ENCODE assay signal across 21 mouse cellular contexts in genomic region chr2:130851363-130852246, GRCm38 (mm10). TPM values are rescaled to one million over a fixed set of nuclear protein-coding genes. Genes with fewer than 3 reads are reported as not detected.
A peak's percentile ranks its signal among the peaks of the same experiment; 100 is the strongest.
DNase-seq lines count a peak whose midpoint lies in the region; ATAC-seq and TF ChIP-seq lines count a peak whose summit lies in the region.
"Had no signal": no experiment of that assay in that cellular context is flagged by ENCODE, and none has a peak within 500 bp of the region (broad histone marks: within the 10 kb centered on the region; RNA-seq: fewer than 3 reads in every experiment).

No protein-coding gene starts in this region.

- DNase-seq in stomach, postnatal 0 days (ENCODE audit: low spot score): peak; percentile 18
- DNase-seq in left cerebral cortex, adult 2 months (ENCODE audit: extremely low spot score in 1 of 2, low spot score in 2 of 2): no peak
- no peak for DNase-seq in urinary bladder, postnatal 25 days (ENCODE audit: low spot score)
- no peak for DNase-seq in hindbrain, embryonic 11.5 days (ENCODE audit: low spot score)
- DNase-seq: adrenal gland, postnatal 10 days; cerebellum, adult 11-12 months; cerebellum, adult 9-10 months; cerebellum, postnatal 25 days; gastrocnemius, postnatal 14 days; heart, postnatal 36 days had no signal

- peaks cover 12% of the 10 kb centered on the region for H3K4me1 ChIP-seq in megakaryocyte, embryonic 14.5 days
- H3K4me1 ChIP-seq in intestine, postnatal 0 days (replicated peaks; ENCODE audit: control insufficient read depth, insufficient read depth, low read length): no peaks in the 10 kb centered on the region
- no peaks in the 10 kb centered on the region; the same call in 1 of the 2 replicates for H3K4me1 ChIP-seq in stomach, postnatal 0 days (replicated peaks; ENCODE audit: control insufficient read depth, insufficient read depth)
- no peaks in the 10 kb centered on the region for H3K4me1 ChIP-seq in hindbrain, embryonic 11.5 days (replicated peaks; ENCODE audit: control insufficient read depth, insufficient read depth, low read length)
- H3K4me1 ChIP-seq: embryonic facial prominence, embryonic 12.5 days; forebrain, embryonic 12.5 days; hindbrain, embryonic 13.5 days had no signal

- TF ChIP-seq CTCF in intestine, postnatal 0 days (IDR thresholded peaks at IDR 0.05; ENCODE audit: low read depth): no peak
- TF ChIP-seq CTCF in stomach, postnatal 0 days (IDR thresholded peaks at IDR 0.05; ENCODE audit: low read depth): no peak
- no peak for TF ChIP-seq CTCF in left cerebral cortex, adult 2 months (IDR thresholded peaks at IDR 0.05)

- TF ChIP-seq EP300 in stomach, postnatal 0 days (optimal IDR thresholded peaks at IDR 0.05): no peak

- no peak overlapping the region; the same call in 1 of the 2 replicates for H3K4me2 ChIP-seq in intestine, postnatal 0 days (replicated peaks; ENCODE audit: low read depth)
- no peak overlapping the region for H3K4me2 ChIP-seq in stomach, postnatal 0 days (replicated peaks; ENCODE audit: low read depth)
- H3K4me2 ChIP-seq in hindbrain, embryonic 11.5 days (replicated peaks; ENCODE audit: low read depth, low read length): no peak overlapping the region
- H3K4me2 ChIP-seq: embryonic facial prominence, embryonic 12.5 days; forebrain, embryonic 12.5 days; heart, embryonic 13.5 days; hindbrain, embryonic 13.5 days had no signal

- no peak overlapping the region for H3K9ac ChIP-seq in intestine, postnatal 0 days (ENCODE audit: low read depth, low read length)
- H3K9ac ChIP-seq in stomach, postnatal 0 days (ENCODE audit: low read length): no peak overlapping the region
- H3K9ac ChIP-seq in hindbrain, embryonic 11.5 days (ENCODE audit: low read depth, low read length): no peak overlapping the region
- H3K9ac ChIP-seq: embryonic facial prominence, embryonic 12.5 days; forebrain, embryonic 12.5 days; heart, embryonic 13.5 days; hindbrain, embryonic 13.5 days had no signal

- peaks cover 15% of the 10 kb centered on the region for H3K27me3 ChIP-seq in megakaryocyte, embryonic 14.5 days (replicated peaks)
- H3K27me3 ChIP-seq in intestine, postnatal 0 days (replicated peaks; ENCODE audit: control insufficient read depth, insufficient read depth, low read length): no peaks in the 10 kb centered on the region
- no peaks in the 10 kb centered on the region for H3K27me3 ChIP-seq in stomach, postnatal 0 days (ENCODE audit: control insufficient read depth, insufficient read depth, low read length)
- no peaks in the 10 kb centered on the region for H3K27me3 ChIP-seq in hindbrain, embryonic 11.5 days (ENCODE audit: control insufficient read depth, insufficient read depth, low read length)
- H3K27me3 ChIP-seq: embryonic facial prominence, embryonic 12.5 days; forebrain, embryonic 12.5 days; heart, embryonic 13.5 days; hindbrain, embryonic 13.5 days had no signal

- no peaks in the 10 kb centered on the region for H3K36me3 ChIP-seq in megakaryocyte, embryonic 14.5 days (replicated peaks; ENCODE audit: low read length)
- H3K36me3 ChIP-seq in intestine, postnatal 0 days (ENCODE audit: control insufficient read depth, insufficient read depth): no peaks in the 10 kb centered on the region
- H3K36me3 ChIP-seq in stomach, postnatal 0 days (ENCODE audit: control insufficient read depth, insufficient read depth, low read length): no peaks in the 10 kb centered on the region
- no peaks in the 10 kb centered on the region for H3K36me3 ChIP-seq in hindbrain, embryonic 11.5 days (ENCODE audit: control insufficient read depth, insufficient read depth, low read length)
- H3K36me3 ChIP-seq: embryonic facial prominence, embryonic 12.5 days; forebrain, embryonic 12.5 days; G1E; heart, embryonic 13.5 days; hindbrain, embryonic 13.5 days had no signal

- no peak overlapping the region for H3K27ac ChIP-seq in intestine, postnatal 0 days (ENCODE audit: low read depth, low read length)
- H3K27ac ChIP-seq in stomach, postnatal 0 days (replicated peaks): 0 out of 2 replicates have a peak overlapping the region, but pooled peaks have one; percentile 8
- H3K27ac ChIP-seq in left cerebral cortex, adult 2 months: no peak overlapping the region
- H3K27ac ChIP-seq in hindbrain, embryonic 11.5 days (ENCODE audit: low read depth, low read length): no peak overlapping the region
- H3K27ac ChIP-seq: embryonic facial prominence, embryonic 12.5 days; forebrain, embryonic 12.5 days; heart, embryonic 13.5 days; hindbrain, embryonic 13.5 days; hindbrain, postnatal 0 days had no signal

- 43% methylated on average over 9 of the region's 9 CpGs for WGBS in intestine, postnatal 0 days
- 60% methylated on average over 9 of the region's 9 CpGs for WGBS in stomach, postnatal 0 days
- WGBS in hindbrain, embryonic 11.5 days: 88% methylated on average over 9 of the region's 9 CpGs

- intact Hi-C loops in left cerebral cortex, adult 2 months (cut with DNase I): loop anchor here (5.0 kb wide), 1 partner anchor 46 kb away; no protein-coding TSS in a partner anchor

- no peak for ATAC-seq in megakaryocyte, adult 5-6 weeks (ENCODE audit: poor library complexity, severe bottlenecking)
- peak; percentile 66 for ATAC-seq in granulocyte monocyte progenitor cell, adult 5-6 weeks (replicated peaks; ENCODE audit: poor library complexity, severe bottlenecking)
- peak; percentile 70 for ATAC-seq in intestine, postnatal 0 days
- ATAC-seq in stomach, postnatal 0 days (ENCODE audit: low FRiP score, low TSS enrichment): peak; percentile 70; the same call in 1 of the 2 replicates
- ATAC-seq in hindbrain, embryonic 11.5 days (ENCODE audit: low FRiP score): no peak
- ATAC-seq: forebrain, embryonic 16.5 days; hindbrain, postnatal 0 days had no signal

- H3K9me3 ChIP-seq in megakaryocyte, embryonic 14.5 days: peaks cover 8% of the 10 kb centered on the region
- no peaks in the 10 kb centered on the region for H3K9me3 ChIP-seq in intestine, postnatal 0 days (ENCODE audit: control insufficient read depth)
- no peaks in the 10 kb centered on the region for H3K9me3 ChIP-seq in stomach, postnatal 0 days (ENCODE audit: control insufficient read depth, low read length)
- no peaks in the 10 kb centered on the region for H3K9me3 ChIP-seq in hindbrain, embryonic 11.5 days (ENCODE audit: control insufficient read depth, low read length)
- H3K9me3 ChIP-seq: embryonic facial prominence, embryonic 12.5 days; forebrain, embryonic 12.5 days; G1E; heart, embryonic 13.5 days; hindbrain, embryonic 13.5 days had no signal

- H3K4me3 ChIP-seq in megakaryocyte, embryonic 14.5 days (replicated peaks): peak overlapping the region; percentile 8
- H3K4me3 ChIP-seq in intestine, postnatal 0 days (ENCODE audit: low read depth, low read length): no peak overlapping the region
- H3K4me3 ChIP-seq in stomach, postnatal 0 days (ENCODE audit: low read depth, low read length): no peak overlapping the region
- no peak overlapping the region for H3K4me3 ChIP-seq in left cerebral cortex, adult 2 months
- no peak overlapping the region for H3K4me3 ChIP-seq in hindbrain, embryonic 11.5 days (ENCODE audit: low read depth, low read length)
- H3K4me3 ChIP-seq: embryonic facial prominence, embryonic 12.5 days; forebrain, embryonic 12.5 days; heart, embryonic 13.5 days; hindbrain, embryonic 13.5 days had no signal

RNA-seq across cellular contexts. Expression of gene 4930402H24Rik, which starts 54.6 kb away (rescaled TPM):
- polyA plus RNA-seq in megakaryocyte, embryonic 14.5 days (2012; ENCODE audit: insufficient read depth, low replicate concordance): 0.98 and 1.4 TPM in 2 replicates
- total RNA-seq in megakaryocyte, adult 5-6 weeks (2015): 11.3 and 14.6 TPM in 2 replicates
- total RNA-seq in megakaryocyte, adult 5-6 weeks (2017): 8.7 and 15.4 TPM in 2 replicates
- 10.5 and 19.0 TPM in 2 replicates for total RNA-seq in granulocyte monocyte progenitor cell, adult 5-6 weeks (2014; fragmentation: Nextera tagmentation)
- 5.3 and 8.6 TPM in 2 replicates for total RNA-seq in granulocyte monocyte progenitor cell, adult 5-6 weeks (2017)
- 9.0 and 10.6 TPM in 2 replicates for polyA plus RNA-seq in intestine, postnatal 0 days (2015; fragmentation: Nextera tagmentation; extraction: Ambion mirVana)
- polyA plus RNA-seq in stomach, postnatal 0 days (2015; fragmentation: Nextera tagmentation; extraction: Ambion mirVana): 10.0 and 11.2 TPM in 2 replicates
- total RNA-seq in left cerebral cortex, adult 2 months (2021): 10 to 100 TPM; 68.3 to 76.4 TPM
- polyA plus RNA-seq in hindbrain, embryonic 11.5 days (2014; fragmentation: Nextera tagmentation; extraction: Ambion mirVana): 66.8 and 70.6 TPM in 2 replicates

RNA-seq across cellular contexts. Expression of gene Atrn, which starts 54.7 kb away (rescaled TPM):
- 0.73 and 1.2 TPM in 2 replicates for polyA plus RNA-seq in megakaryocyte, embryonic 14.5 days (2012; ENCODE audit: insufficient read depth, low replicate concordance)
- 24.8 and 30.7 TPM in 2 replicates for total RNA-seq in megakaryocyte, adult 5-6 weeks (2015)
- 23.1 and 26.5 TPM in 2 replicates for total RNA-seq in megakaryocyte, adult 5-6 weeks (2017)
- 37.3 and 38.9 TPM in 2 replicates for total RNA-seq in granulocyte monocyte progenitor cell, adult 5-6 weeks (2014; fragmentation: Nextera tagmentation)
- total RNA-seq in granulocyte monocyte progenitor cell, adult 5-6 weeks (2017): 37.7 and 37.8 TPM in 2 replicates
- 3.1 and 3.7 TPM in 2 replicates for polyA plus RNA-seq in intestine, postnatal 0 days (2015; fragmentation: Nextera tagmentation; extraction: Ambion mirVana)
- 3.7 and 3.8 TPM in 2 replicates for polyA plus RNA-seq in stomach, postnatal 0 days (2015; fragmentation: Nextera tagmentation; extraction: Ambion mirVana)
- 100 to 1,000 TPM; 118 to 126 TPM for total RNA-seq in left cerebral cortex, adult 2 months (2021)
- 9.3 and 9.9 TPM in 2 replicates for polyA plus RNA-seq in hindbrain, embryonic 11.5 days (2014; fragmentation: Nextera tagmentation; extraction: Ambion mirVana)

Comparison
In these comparisons a context has a peak if more than half of its experiments do, and no peak if none do; other contexts are left out.
1. ATAC-seq: peak in granulocyte monocyte progenitor cell, adult 5-6 weeks (single experiment), intestine, postnatal 0 days (single experiment) and stomach, postnatal 0 days (single experiment); none in megakaryocyte, adult 5-6 weeks (single experiment) and hindbrain, embryonic 11.5 days (single experiment).